Mouse (Mus musculus): ENCODE data around the gene Hmgxb4.

GRCm38 (mm10) chr8:75038497-75038896 lies 45.3 kb downstream of the Hmgxb4 start:
- TF ChIP-seq POLR2A (IDR thresholded peaks at IDR 0.05; ENCODE audit: low read depth, low read length) = no peak
- no peak for TF ChIP-seq SIN3A (IDR thresholded peaks at IDR 0.05; ENCODE audit: low read length)
- TF ChIP-seq NRF1 (IDR thresholded peaks at IDR 0.05; ENCODE audit: low read depth, low read length) = no peak
- TF ChIP-seq USF1 (IDR thresholded peaks at IDR 0.05; ENCODE audit: low read depth, low read length) = no peak

Measured in CH12.LX (cell line).